Mouse (Mus musculus) embryonic fibroblast, embryonic 13.5 days (primary cell): ENCODE results near the gene Dcakd.

Experiments used
- CTCF ChIP-seq: IDR thresholded peaks from 2 replicates; pipeline ENCODE4 v1.5.1; 2011; ENCODE audit warnings: mild to moderate bottlenecking, control low read depth, low read length, moderate library complexity, borderline replicate concordance; ENCODE audit not compliant: insufficient read depth
- POLR2A ChIP-seq: IDR thresholded peaks from 2 replicates; pipeline ENCODE4 v1.6.1; 2011; ENCODE audit warnings: low read depth, mild to moderate bottlenecking, control low read depth, low read length, moderate library complexity

DNA sequence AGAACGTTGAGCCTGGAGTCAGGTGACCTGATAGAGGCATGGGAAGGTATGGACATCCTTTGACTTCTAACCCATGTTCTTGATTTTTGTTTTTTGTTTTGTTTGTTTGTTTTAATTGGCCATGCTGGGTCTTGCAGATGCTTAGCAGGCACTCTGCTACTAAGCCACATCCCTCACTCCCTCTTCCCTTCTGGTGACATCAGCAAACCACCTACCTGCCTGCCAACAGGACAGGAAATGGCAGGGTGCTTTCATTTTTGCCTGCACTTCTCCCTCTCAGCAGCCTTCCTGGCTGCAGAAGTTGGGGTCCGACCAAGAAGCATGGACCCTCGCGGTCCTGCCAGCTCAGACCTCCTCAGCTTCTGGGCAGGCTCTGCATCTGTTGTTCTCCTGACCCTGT lies 67.1 kb downstream of the Dcakd start:
- TF ChIP-seq CTCF = no peak
- no peak for TF ChIP-seq POLR2A
